Mouse (Mus musculus): ENCODE data around the gene Usp9x. TPM values are rescaled to one million over a fixed set of nuclear protein-coding genes. Genes with fewer than 3 reads are reported as not detected.

The Usp9x gene
- 32.6 and 32.9 TPM in 2 replicates for polyA plus RNA-seq (2015; fragmentation: Nextera tagmentation; extraction: Ambion mirVana)

DNA sequence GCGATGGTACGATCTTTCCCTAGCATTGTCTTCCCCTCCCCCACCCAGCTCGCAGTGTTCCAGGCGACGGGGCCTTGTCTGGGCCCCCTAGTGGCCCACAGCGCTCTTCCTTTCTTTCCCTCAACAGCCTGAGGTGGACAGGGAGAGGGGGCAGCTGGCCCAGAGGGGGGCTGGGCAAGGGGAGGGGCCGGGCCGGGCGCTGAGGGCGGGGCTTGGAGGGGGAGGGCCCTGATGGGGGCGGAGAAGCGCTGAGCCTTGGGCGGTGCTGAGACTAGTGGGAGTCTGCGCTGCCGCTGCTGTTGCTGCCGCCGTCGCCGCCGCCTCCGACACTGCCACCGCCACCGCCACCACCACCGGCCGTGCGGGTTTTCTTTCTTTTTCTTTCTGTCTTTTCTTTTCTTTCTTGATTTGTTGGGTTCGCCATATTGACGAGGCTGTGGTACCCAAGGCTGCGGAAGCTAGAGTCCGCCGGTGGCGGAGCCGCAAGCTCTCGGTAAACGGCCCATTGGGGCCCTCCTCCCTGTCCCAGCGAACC, at the start of gene Usp9x:
Gene Usp9x (plus strand): TSS at position 258 of the 535 bp plus-strand sequence.
- no peaks in the 10 kb centered on the region for H3K9me3 ChIP-seq
- peak within 1 kb of the TSS; percentile 72 for H3K4me3 ChIP-seq
- H3K36me3 ChIP-seq, result no peaks in the 10 kb centered on the region
- peak within 1 kb of the TSS; percentile 92 for H3K9ac ChIP-seq
- WGBS, result 12% methylated on average over 17 of the region's 36 CpGs
- H3K27ac ChIP-seq (replicated peaks), result peak within 1 kb of the TSS; percentile 97
- ATAC-seq (ENCODE audit: low read depth), result peak; percentile 94
- peaks cover 7% of the 10 kb centered on the region; the same call in 1 of the 2 replicates for H3K4me1 ChIP-seq (replicated peaks)
- H3K4me2 ChIP-seq, result peak within 1 kb of the TSS; percentile 59
- no peaks in the 10 kb centered on the region; the same call in 1 of the 2 replicates for H3K27me3 ChIP-seq

- H3K9me3 ChIP-seq, result no peaks in the 10 kb centered on the region
- no peak for ATAC-seq (ENCODE audit: low read depth)
- WGBS, result 86% methylated on average over 5 of the region's 5 CpGs
Observed at GRCm38 (mm10) chrX:13022547-13023310, 48.6 kb upstream of the Usp9x start.

DNA sequence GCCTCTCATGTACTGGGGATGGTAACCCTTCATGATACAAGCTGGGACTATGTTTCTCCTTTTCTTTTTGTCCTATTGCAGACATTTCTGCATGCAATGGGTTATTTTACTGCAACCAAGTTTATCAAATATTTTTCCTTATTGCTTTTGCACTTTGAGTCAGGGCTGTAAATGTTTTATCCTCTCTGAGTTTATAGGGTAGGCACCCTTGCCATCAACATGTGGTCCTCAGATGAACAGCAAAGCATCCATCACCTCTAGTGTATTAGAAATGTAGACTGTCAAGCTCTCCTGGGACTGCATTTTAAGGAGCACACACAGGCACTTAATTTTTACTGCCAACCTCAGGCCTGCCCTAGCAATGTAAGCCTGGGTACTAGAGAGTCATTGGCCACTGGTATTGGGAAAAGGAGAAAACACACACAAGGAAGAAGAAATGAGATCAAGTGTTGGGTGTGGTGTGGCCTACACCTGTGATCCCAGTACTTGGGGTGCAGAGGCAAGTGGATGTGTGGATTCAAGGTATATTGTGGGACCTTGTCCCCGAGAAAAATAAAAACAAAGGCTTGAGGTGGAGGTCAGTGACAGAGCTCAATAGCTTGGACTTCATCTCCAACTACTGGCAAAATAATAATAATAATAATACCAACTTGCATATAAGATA, 46.6 kb upstream of the Usp9x start:
- Histone ChIP-seq H3K27ac (replicated peaks) (no peak overlapping the region), H3K4me1 (replicated peaks) (no peaks in the 10 kb centered on the region), H3K4me2 (no peak overlapping the region), H3K9me3 (no peaks in the 10 kb centered on the region), H3K4me3 (no peak overlapping the region), H3K27me3 (no peaks in the 10 kb centered on the region), H3K36me3 (no peaks in the 10 kb centered on the region), H3K9ac (no peak overlapping the region)
- 90% methylated on average over 1 of the region's 1 CpGs for WGBS
- ATAC-seq (ENCODE audit: low read depth), result no peak

More at GRCm38 (mm10) chrX:13022547-13023310, 48.6 kb upstream of the Usp9x start:
- Histone ChIP-seq H3K36me3 (no peaks in the 10 kb centered on the region), H3K27me3 (no peaks in the 10 kb centered on the region), H3K27ac (replicated peaks) (no peak overlapping the region), H3K4me1 (replicated peaks) (no peaks in the 10 kb centered on the region), H3K4me3 (no peak overlapping the region), H3K4me2 (no peak overlapping the region), H3K9ac (no peak overlapping the region)

- Histone ChIP-seq H3K27ac (replicated peaks) (no peak overlapping the region), H3K9me3 (0 out of 2 replicates have a peak, but pooled peaks cover 3% of the 10 kb centered on the region), H3K4me1 (replicated peaks) (no peaks in the 10 kb centered on the region), H3K9ac (no peak overlapping the region), H3K4me3 (no peak overlapping the region), H3K27me3 (no peaks in the 10 kb centered on the region), H3K36me3 (no peaks in the 10 kb centered on the region), H3K4me2 (no peak overlapping the region)
- no peak for ATAC-seq (ENCODE audit: low read depth)
- WGBS, result 88% methylated on average over 8 of the region's 8 CpGs
Observed at GRCm38 (mm10) chrX:13025286-13025685, 46.0 kb upstream of the Usp9x start.

GRCm38 (mm10) chrX:13028156-13028555, 43.1 kb upstream of the Usp9x start:
- Histone ChIP-seq H3K9me3 (0 out of 2 replicates have a peak, but pooled peaks cover 3% of the 10 kb centered on the region), H3K4me2 (no peak overlapping the region), H3K4me1 (replicated peaks) (no peaks in the 10 kb centered on the region), H3K36me3 (no peaks in the 10 kb centered on the region), H3K27ac (replicated peaks) (no peak overlapping the region), H3K9ac (no peak overlapping the region), H3K27me3 (no peaks in the 10 kb centered on the region), H3K4me3 (no peak overlapping the region)
- 92% methylated on average over 4 of the region's 4 CpGs for WGBS
- no peak for ATAC-seq (ENCODE audit: low read depth)

- Histone ChIP-seq H3K9me3 (0 out of 2 replicates have a peak, but pooled peaks cover 3% of the 10 kb centered on the region), H3K27me3 (no peaks in the 10 kb centered on the region; the same call in 1 of the 2 replicates), H3K9ac (no peak overlapping the region), H3K4me2 (no peak overlapping the region), H3K4me3 (no peak overlapping the region), H3K36me3 (no peaks in the 10 kb centered on the region), H3K27ac (replicated peaks) (no peak overlapping the region), H3K4me1 (replicated peaks) (no peaks in the 10 kb centered on the region)
- no peak for ATAC-seq (ENCODE audit: low read depth)
- WGBS, result 92% methylated on average over 6 of the region's 6 CpGs
Observed at GRCm38 (mm10) chrX:13029996-13030395, 41.3 kb upstream of the Usp9x start.

GRCm38 (mm10) chrX:13037085-13037484, 34.2 kb upstream of the Usp9x start:
- WGBS, result 91% methylated on average over 4 of the region's 4 CpGs
- no peak for ATAC-seq (ENCODE audit: low read depth)
- Histone ChIP-seq H3K4me2 (no peak overlapping the region), H3K9ac (no peak overlapping the region), H3K4me3 (no peak overlapping the region), H3K9me3 (no peaks in the 10 kb centered on the region), H3K27me3 (peaks cover 5% of the 10 kb centered on the region; the same call in 1 of the 2 replicates), H3K27ac (replicated peaks) (no peak overlapping the region), H3K36me3 (no peaks in the 10 kb centered on the region), H3K4me1 (replicated peaks) (no peaks in the 10 kb centered on the region)

DNA sequence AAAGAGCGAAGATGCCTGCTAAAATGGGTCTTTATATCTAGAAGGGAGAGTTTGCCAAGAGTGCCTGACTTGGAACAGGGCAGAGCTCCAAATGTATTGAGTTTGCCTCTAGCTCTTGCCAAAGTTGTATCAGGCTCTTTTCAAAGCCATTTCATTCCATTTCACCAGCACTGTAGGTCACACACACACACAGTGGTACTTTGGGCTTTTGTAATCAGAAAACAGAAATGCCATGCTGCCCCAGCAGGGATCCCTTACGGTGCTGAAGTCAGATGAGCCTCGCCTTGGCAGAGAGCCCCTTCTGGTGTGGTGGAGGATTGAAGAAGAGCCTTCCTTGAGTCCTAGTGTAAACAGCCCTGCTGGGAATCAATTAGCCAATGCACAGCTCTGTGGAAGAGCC, 32.1 kb upstream of the Usp9x start:
- H3K9ac ChIP-seq, result no peak overlapping the region
- ATAC-seq (ENCODE audit: low read depth), result peak; percentile 20; the same call in 1 of the 2 replicates
- no peak overlapping the region for H3K27ac ChIP-seq (replicated peaks)
- no peaks in the 10 kb centered on the region for H3K36me3 ChIP-seq
- H3K9me3 ChIP-seq, result no peaks in the 10 kb centered on the region
- H3K27me3 ChIP-seq, result peaks cover 5% of the 10 kb centered on the region; the same call in 1 of the 2 replicates
- no peak overlapping the region for H3K4me3 ChIP-seq
- H3K4me2 ChIP-seq, result no peak overlapping the region
- H3K4me1 ChIP-seq (replicated peaks), result no peaks in the 10 kb centered on the region
- WGBS, result 60% methylated on average over 3 of the region's 3 CpGs

DNA sequence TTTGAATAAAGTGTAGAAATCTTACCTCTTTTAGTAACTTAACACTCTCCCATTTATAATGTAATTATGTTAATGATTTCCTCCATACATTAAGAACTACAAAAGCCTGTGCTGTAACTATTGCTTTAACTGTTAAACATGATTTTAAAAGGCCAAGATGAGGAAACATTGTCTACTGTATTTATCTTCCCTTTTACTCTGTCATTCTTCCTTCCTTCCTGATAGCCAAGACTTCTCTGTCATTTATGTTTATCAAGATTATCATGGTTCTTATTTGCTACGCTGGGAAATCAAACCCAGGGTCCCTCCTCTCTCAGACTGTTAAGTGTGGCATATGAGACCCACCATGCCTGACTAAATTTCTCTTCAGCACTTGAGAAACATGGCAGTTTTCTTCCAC, 30.9 kb upstream of the Usp9x start:
- H3K27ac ChIP-seq (replicated peaks), result no peak overlapping the region
- peaks cover 5% of the 10 kb centered on the region; the same call in 1 of the 2 replicates for H3K27me3 ChIP-seq
- H3K4me1 ChIP-seq (replicated peaks), result no peaks in the 10 kb centered on the region
- H3K4me2 ChIP-seq, result no peak overlapping the region
- 48% methylated on average over 1 of the region's 1 CpGs for WGBS
- no peak overlapping the region for H3K4me3 ChIP-seq
- no peak overlapping the region for H3K9ac ChIP-seq
- no peaks in the 10 kb centered on the region for H3K9me3 ChIP-seq
- ATAC-seq (ENCODE audit: low read depth), result no peak
- H3K36me3 ChIP-seq, result no peaks in the 10 kb centered on the region

DNA sequence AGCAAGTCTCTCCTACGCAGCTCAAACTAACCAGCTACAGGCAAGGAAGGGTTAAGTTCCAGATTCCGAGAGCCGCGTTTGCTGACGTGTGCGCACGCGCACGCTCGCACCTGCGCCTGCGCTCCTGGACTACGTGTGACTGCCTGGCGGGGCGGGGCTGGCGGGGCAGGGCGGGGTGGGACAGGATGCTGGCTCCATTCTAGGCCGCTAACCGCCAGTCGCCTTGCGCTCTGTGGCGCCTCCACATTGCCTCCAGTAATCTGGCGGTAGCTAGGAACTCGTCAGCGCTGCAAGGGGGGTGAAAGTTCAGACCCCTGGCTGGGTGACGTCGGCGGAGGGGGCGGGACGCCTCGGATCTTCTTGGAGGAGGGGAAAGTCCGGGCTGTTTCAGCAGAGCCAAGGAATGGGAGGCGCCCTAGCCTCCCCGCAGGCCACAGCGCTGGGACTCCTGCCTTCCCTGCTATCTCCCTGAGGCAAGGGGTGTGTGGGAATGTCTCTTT, 29.6 kb upstream of the Usp9x start:
- no peaks in the 10 kb centered on the region for H3K9me3 ChIP-seq
- WGBS, result 10% methylated on average over 35 of the region's 35 CpGs

DNA sequence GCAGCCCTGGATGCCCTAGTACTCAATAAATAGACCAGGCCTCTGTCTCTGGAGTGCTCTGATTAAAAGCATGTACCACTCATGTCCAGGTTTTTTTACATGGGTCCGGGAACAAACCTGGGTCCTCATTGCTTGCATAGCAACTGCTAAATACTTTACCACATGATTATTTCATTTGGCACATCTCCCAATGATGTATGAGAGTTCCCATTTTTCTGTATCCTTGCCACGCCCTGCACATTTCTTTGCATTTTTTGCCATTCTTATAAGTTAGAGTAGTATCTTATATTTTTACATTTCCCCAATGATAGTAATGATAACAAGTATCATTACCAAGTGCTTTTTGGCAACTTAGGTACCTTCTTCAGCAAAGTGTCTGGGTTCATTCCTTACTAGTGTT, 27.5 kb upstream of the Usp9x start:
- H3K4me1 ChIP-seq (replicated peaks), result peaks cover 7% of the 10 kb centered on the region
- H3K9ac ChIP-seq, result no peak overlapping the region
- peaks cover 11% of the 10 kb centered on the region; the same call in 1 of the 2 replicates for H3K27me3 ChIP-seq
- H3K27ac ChIP-seq (replicated peaks), result no peak overlapping the region
- no peak for ATAC-seq (ENCODE audit: low read depth)
- H3K9me3 ChIP-seq, result no peaks in the 10 kb centered on the region
- H3K4me3 ChIP-seq, result no peak overlapping the region
- H3K4me2 ChIP-seq, result no peak overlapping the region
- H3K36me3 ChIP-seq, result no peaks in the 10 kb centered on the region
- WGBS, result 83% methylated on average over 2 of the region's 2 CpGs

More for the DNA sequence above, 29.6 kb upstream of the Usp9x start:
- ATAC-seq (ENCODE audit: low read depth), result peak; percentile 98
- peak overlapping the region; percentile 87 for H3K27ac ChIP-seq (replicated peaks)
- no peaks in the 10 kb centered on the region for H3K4me1 ChIP-seq (replicated peaks)
- peak overlapping the region; percentile 46 for H3K4me3 ChIP-seq
- no peaks in the 10 kb centered on the region for H3K36me3 ChIP-seq
- H3K9ac ChIP-seq, result peak overlapping the region; percentile 73
- H3K4me2 ChIP-seq, result peak overlapping the region; percentile 56
- peaks cover 5% of the 10 kb centered on the region; the same call in 1 of the 2 replicates for H3K27me3 ChIP-seq

DNA sequence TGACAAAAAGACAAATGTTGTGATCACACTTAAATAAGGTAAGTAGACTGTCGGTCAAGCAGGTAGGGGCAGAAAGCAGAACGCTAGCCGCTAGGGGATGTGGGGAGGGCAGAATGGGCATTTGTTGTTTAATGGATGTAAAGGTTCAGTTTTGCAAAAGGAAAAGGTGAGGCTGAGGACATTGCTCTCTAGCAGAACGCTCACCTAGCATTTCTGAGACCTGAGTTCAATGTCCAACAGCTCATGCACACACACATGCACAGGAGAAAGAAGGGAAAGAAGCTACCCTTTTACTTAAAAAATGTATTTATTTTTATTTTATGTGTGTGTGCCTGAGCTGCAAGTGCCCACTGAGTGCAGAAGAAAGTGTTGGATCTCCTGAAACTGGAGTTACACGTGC, 26.6 kb upstream of the Usp9x start:
- Histone ChIP-seq H3K36me3 (no peaks in the 10 kb centered on the region), H3K4me1 (replicated peaks) (peaks cover 7% of the 10 kb centered on the region), H3K27ac (replicated peaks) (no peak overlapping the region), H3K4me2 (no peak overlapping the region), H3K27me3 (peaks cover 11% of the 10 kb centered on the region; the same call in 1 of the 2 replicates), H3K9me3 (no peaks in the 10 kb centered on the region), H3K4me3 (no peak overlapping the region), H3K9ac (no peak overlapping the region)
- WGBS, result 89% methylated on average over 5 of the region's 5 CpGs
- no peak for ATAC-seq (ENCODE audit: low read depth)
